Mouse (Mus musculus) hindbrain, embryonic 16.5 days (tissue): ENCODE measurements at regions not wholly inside any gene's neighbourhood (a gene's known extent, or its start where the extent isn't known, plus 50 kb on each side); places are given as distances from the start of the nearest gene placed in this dataset.

Experiments used
- ATAC-seq: fragments of 200-750 bp; cut with Nextera tagmentation; 2 replicates; pipeline ENCODE4 v1.8.0; 2017; ENCODE audit warnings: moderate TSS enrichment, moderate library complexity
- H3K27ac ChIP-seq: fragments of 300-500 bp; sonication (generic); 2 replicates; pipeline ENCODE4 v1.5.1; 2014; ENCODE audit warnings: low read depth, mild to moderate bottlenecking, control low read depth, low read length, moderate library complexity
- H3K27me3 ChIP-seq: fragments of 300-500 bp; sonication (generic); replicated peaks from 2 replicates; pipeline ENCODE4 v1.6.1; 2014; ENCODE audit warnings: low read length; ENCODE audit not compliant: control insufficient read depth, insufficient read depth
- H3K36me3 ChIP-seq: fragments of 300-500 bp; sonication (generic); 2 replicates; pipeline ENCODE4 v1.6.1; 2014; ENCODE audit warnings: mild to moderate bottlenecking, low read length, moderate library complexity, mixed read lengths; ENCODE audit not compliant: control insufficient read depth, insufficient read depth
- H3K4me1 ChIP-seq: fragments of 300-500 bp; sonication (generic); 2 replicates; pipeline ENCODE4 v1.6.1; 2014; ENCODE audit warnings: low read depth, low read length; ENCODE audit not compliant: control insufficient read depth, insufficient read depth
- H3K4me2 ChIP-seq: fragments of 300-500 bp; sonication (generic); 2 replicates; pipeline ENCODE4 v1.6.1; 2014; ENCODE audit warnings: mild to moderate bottlenecking, low read length, control low read depth, moderate library complexity
- H3K4me3 ChIP-seq: fragments of 300-500 bp; sonication (generic); 2 replicates; pipeline ENCODE4 v1.5.1; 2014; ENCODE audit warnings: mild to moderate bottlenecking, low read length, control low read depth, moderate library complexity
- H3K9ac ChIP-seq: fragments of 300-500 bp; sonication (generic); 2 replicates; pipeline ENCODE4 v1.6.1; 2014; ENCODE audit warnings: low read depth, mild to moderate bottlenecking, control low read depth, low read length, moderate library complexity
- H3K9me3 ChIP-seq: fragments of 300-500 bp; sonication (generic); 2 replicates; pipeline ENCODE4 v1.6.1; 2014; ENCODE audit warnings: mild to moderate bottlenecking, low read length, moderate library complexity; ENCODE audit not compliant: control insufficient read depth
- WGBS: fragments of 180-500 bp; shearing (Covaris S2); extraction: QIAGEN DNeasy Blood & Tissue Kit; methylation state at CpG from one replicate; pipeline ENCODE4 v1.1.7; 2014; 5-methylcytosine and 5-hydroxymethylcytosine counted together

DNA sequence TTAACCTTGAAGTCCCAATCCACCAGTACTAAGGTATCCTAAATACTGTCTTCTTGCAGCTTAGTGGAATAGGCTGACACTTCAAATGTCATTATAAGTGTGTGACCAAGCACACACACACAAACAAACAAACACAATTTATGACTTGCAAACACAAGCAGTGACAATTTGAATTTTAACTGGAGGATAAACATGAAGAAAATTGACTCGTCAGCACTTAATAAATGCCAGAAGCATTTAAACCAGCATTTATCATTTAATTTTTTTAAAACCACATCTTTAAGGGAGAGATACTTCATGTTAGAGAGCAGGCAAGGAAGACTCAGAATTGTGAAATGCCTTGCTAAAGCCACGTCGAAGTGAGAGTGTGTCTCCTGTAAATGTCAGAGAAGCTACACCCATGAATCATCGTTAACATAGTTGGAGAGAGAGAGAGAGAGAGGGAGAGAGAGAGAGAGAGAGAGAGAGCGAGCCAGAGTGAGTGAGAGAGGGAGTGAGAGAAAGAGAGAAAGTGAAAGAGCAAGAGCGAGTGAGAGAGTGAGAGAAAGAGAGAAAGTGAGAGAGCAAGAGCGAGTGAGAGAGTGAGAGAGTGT lies 149.4 kb upstream of the Cdkn2b start:
- no peak overlapping the region for H3K4me2 ChIP-seq
- no peak overlapping the region for H3K4me3 ChIP-seq
- H3K4me1 ChIP-seq = no peaks in the 10 kb centered on the region
- WGBS = 82% methylated on average over 7 of the region's 7 CpGs
- no peak overlapping the region for H3K27ac ChIP-seq
- H3K27me3 ChIP-seq = no peaks in the 10 kb centered on the region
- H3K9me3 ChIP-seq = no peaks in the 10 kb centered on the region
- H3K36me3 ChIP-seq = no peaks in the 10 kb centered on the region
- no peak overlapping the region for H3K9ac ChIP-seq
- no peak for ATAC-seq

DNA sequence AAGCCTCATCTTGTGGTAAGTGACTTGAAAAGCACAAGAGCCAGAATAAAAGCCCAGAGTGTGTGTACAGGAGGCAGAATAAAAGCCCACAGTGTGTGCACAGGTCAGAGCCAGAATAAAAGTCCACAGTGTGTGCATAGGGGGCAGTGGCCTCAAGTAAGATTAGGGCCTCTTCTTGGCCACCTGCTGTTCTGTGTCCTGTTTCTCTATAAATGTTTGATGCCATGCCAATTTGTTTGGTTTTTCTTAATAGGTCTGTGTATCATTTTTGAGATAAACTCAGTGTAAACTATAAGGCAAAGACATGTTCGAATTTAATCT lies 148.5 kb upstream of the Cdkn2b start:
- Histone ChIP-seq H3K27me3 (no peaks in the 10 kb centered on the region), H3K27ac (no peak overlapping the region), H3K36me3 (no peaks in the 10 kb centered on the region), H3K4me2 (no peak overlapping the region), H3K4me1 (no peaks in the 10 kb centered on the region), H3K4me3 (no peak overlapping the region), H3K9me3 (no peaks in the 10 kb centered on the region), H3K9ac (no peak overlapping the region)
- 0 out of 2 replicates have a peak, but pooled peaks have one; percentile 24 for ATAC-seq
- 95% methylated on average over 1 of the region's 1 CpGs for WGBS

DNA sequence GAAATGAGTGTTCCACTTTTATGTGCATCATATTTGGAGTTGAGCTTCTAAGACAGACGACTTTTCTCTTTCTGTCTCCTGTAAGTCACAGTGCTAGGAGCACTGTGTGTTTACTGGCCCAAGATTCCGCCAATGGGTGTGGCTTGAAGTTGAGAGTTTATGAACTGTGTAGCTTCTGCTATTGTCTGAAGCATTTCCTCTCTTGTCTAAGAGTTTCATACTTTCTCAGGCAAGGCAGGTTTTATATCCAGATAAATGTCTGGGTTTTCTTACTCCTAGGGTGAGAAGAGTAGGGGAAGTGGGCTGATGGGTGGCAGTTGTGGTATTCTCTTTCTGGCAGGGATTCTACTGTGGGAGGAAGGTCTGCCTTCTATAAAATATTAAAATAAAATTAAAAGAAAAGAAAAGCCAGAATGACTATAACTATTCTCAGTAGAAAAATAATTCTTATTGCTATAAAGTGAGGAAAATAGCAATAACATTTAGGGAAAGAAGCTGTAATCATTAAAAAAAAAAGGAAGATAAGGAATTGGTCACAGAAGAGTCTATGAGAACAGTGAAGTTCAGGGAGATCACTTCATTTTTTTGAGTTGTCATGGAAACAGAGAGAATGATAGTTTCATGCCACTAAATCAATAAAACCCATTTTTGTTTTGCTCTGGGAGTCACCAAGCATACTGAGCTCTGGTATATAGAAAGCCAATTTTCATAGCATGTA lies 147.9 kb upstream of the Cdkn2b start:
- H3K9ac ChIP-seq = no peak overlapping the region
- H3K27me3 ChIP-seq = no peaks in the 10 kb centered on the region
- no peak overlapping the region for H3K4me2 ChIP-seq
- H3K4me3 ChIP-seq = no peak overlapping the region
- H3K4me1 ChIP-seq = no peaks in the 10 kb centered on the region
- no peaks in the 10 kb centered on the region for H3K36me3 ChIP-seq
- no peaks in the 10 kb centered on the region for H3K9me3 ChIP-seq
- 0 out of 2 replicates have a peak, but pooled peaks have one; percentile 6 for ATAC-seq
- no peak overlapping the region for H3K27ac ChIP-seq
- whole genome bisulfite sequencing = 73% methylated on average over 2 of the region's 2 CpGs

DNA sequence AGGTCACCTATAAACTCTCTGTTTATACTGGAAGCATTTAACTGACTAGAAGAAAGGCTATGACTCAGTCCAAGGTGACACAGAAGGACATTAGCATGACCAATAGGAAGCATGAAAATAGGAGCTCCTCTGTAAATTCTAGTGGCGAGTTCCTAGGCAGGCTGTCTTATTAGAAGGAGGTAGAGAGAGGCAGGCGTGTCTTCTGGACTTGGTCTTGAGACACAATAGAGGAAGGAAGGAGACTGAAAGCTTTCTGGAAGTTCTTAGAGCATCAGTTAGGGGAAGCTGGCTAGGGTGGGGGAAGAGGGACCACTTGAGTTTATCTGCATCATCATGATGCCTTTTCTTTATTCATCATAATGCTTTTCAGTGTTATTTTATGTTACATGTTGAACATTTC lies 147.0 kb upstream of the Cdkn2b start:
- Histone ChIP-seq H3K4me2 (no peak overlapping the region), H3K27me3 (no peaks in the 10 kb centered on the region), H3K4me1 (no peaks in the 10 kb centered on the region), H3K9ac (no peak overlapping the region), H3K27ac (no peak overlapping the region), H3K36me3 (no peaks in the 10 kb centered on the region), H3K9me3 (no peaks in the 10 kb centered on the region), H3K4me3 (no peak overlapping the region)
- ATAC-seq = no peak
- 89% methylated on average over 2 of the region's 2 CpGs for WGBS

DNA sequence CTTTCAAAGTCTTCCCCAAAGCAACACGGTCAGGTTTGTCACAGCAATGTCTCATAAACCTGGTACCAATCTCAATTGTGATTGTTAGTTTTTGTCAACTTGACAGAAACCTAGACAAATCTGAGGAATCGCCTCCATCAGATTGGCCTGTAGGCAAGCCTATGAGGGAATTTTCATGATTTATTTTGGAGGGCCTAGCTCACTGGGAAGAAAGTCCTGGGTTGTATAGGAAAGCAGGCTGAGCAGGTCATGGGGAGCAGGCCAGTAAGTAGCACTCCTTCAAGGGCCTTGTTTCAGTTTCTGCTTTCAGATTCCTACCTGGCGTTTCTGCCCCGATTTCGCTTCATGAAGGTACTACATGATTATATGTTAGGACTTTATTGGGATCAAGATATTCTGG lies 144.1 kb upstream of the Cdkn2b start:
- H3K9ac ChIP-seq = no peak overlapping the region
- H3K9me3 ChIP-seq = no peaks in the 10 kb centered on the region
- ATAC-seq = no peak
- no peak overlapping the region for H3K4me3 ChIP-seq
- no peaks in the 10 kb centered on the region for H3K4me1 ChIP-seq
- no peaks in the 10 kb centered on the region for H3K27me3 ChIP-seq
- H3K4me2 ChIP-seq = no peak overlapping the region
- WGBS = 95% methylated on average over 5 of the region's 5 CpGs
- no peak overlapping the region for H3K27ac ChIP-seq
- no peaks in the 10 kb centered on the region for H3K36me3 ChIP-seq

DNA sequence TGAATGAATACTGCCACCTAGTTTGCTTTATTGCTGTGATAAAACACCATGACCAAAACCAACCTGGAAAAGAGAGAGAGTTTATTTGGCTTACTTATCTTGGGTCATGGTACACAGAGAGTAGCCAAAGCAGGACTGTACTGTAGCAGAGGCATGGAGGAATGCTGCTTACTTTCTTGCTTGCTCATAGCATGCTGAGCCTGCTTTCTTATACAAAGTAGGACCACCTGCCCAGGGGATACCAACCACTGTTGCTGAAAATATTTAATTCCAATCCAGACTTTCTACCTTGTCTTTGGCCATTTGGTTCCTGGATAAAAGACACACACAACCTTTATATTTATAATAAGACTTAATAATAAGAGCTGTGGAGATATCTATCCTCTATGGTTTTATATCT lies 142.2 kb upstream of the Cdkn2b start:
- H3K36me3 ChIP-seq = no peaks in the 10 kb centered on the region
- no peaks in the 10 kb centered on the region for H3K4me1 ChIP-seq
- no peak for ATAC-seq
- no peaks in the 10 kb centered on the region for H3K9me3 ChIP-seq
- no peak overlapping the region for H3K4me3 ChIP-seq
- H3K27ac ChIP-seq = no peak overlapping the region
- no peak overlapping the region for H3K4me2 ChIP-seq
- no peak overlapping the region for H3K9ac ChIP-seq
- no peaks in the 10 kb centered on the region for H3K27me3 ChIP-seq

DNA sequence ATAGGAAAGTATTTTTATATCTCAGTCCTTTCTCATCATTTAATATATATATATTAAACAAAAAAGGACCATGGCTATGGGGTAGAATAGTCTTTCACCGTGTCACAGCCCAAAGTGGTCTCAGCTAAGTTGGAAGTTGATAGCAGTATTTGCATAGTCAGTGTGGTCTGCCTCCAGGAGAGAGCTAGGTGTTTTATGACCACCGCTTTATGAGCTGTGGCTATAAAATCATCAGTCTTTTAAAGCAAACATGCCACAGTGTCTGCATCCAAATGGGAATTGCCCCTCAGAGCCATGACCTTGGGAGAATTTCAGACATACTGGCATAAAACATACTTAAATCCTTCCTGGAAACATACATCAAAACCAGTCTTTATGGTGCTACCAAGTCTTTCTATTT lies 140.9 kb upstream of the Cdkn2b start:
- no peak overlapping the region for H3K4me2 ChIP-seq
- no peak overlapping the region for H3K9ac ChIP-seq
- H3K36me3 ChIP-seq = no peaks in the 10 kb centered on the region
- ATAC-seq = no peak
- H3K4me1 ChIP-seq = no peaks in the 10 kb centered on the region
- WGBS = 77% methylated on average over 2 of the region's 2 CpGs
- H3K4me3 ChIP-seq = no peak overlapping the region
- H3K9me3 ChIP-seq = no peaks in the 10 kb centered on the region
- H3K27me3 ChIP-seq = no peaks in the 10 kb centered on the region
- H3K27ac ChIP-seq = no peak overlapping the region

DNA sequence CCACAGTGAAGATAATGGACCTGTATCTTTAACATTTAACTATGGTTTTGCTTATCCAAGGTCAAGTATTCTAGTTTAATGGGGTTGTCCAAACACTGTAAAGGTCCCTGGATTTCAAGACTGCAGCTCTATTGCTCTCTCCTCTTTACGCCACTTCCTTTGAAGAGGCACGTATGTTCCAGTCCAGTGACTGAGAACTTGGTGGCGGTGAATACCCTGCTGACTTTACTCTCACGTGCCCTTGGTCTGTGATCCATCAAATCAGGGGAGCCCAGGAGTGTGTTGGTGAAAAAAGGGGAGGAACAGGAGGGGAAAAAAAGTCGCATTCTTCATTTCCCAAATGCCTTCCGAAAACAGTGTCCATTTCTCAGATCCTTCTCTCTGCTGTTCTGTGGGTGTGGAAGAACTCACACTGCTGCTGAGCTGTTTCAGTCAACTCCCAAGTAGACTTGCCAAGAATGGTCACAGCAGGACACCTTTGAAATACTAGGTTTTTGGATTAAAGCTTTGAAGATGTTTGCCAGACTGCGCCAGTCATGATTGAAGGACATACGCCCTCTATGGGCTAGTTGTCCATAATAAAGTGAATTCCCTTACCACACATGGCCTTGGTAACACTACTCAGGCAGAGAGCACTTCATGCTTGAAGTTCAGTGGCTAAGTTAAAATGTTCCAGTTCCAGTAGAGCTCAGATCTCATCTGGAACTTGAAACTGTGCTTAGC lies 136.1 kb upstream of the Cdkn2b start:
- no peak overlapping the region for H3K27ac ChIP-seq
- no peak overlapping the region for H3K4me2 ChIP-seq
- H3K4me1 ChIP-seq = no peaks in the 10 kb centered on the region
- H3K36me3 ChIP-seq = no peaks in the 10 kb centered on the region
- H3K9ac ChIP-seq = no peak overlapping the region
- H3K27me3 ChIP-seq = no peaks in the 10 kb centered on the region
- no peak overlapping the region for H3K4me3 ChIP-seq
- WGBS = 52% methylated on average over 8 of the region's 8 CpGs
- H3K9me3 ChIP-seq = no peaks in the 10 kb centered on the region
- 0 out of 2 replicates have a peak, but pooled peaks have one; percentile 40 for ATAC-seq

DNA sequence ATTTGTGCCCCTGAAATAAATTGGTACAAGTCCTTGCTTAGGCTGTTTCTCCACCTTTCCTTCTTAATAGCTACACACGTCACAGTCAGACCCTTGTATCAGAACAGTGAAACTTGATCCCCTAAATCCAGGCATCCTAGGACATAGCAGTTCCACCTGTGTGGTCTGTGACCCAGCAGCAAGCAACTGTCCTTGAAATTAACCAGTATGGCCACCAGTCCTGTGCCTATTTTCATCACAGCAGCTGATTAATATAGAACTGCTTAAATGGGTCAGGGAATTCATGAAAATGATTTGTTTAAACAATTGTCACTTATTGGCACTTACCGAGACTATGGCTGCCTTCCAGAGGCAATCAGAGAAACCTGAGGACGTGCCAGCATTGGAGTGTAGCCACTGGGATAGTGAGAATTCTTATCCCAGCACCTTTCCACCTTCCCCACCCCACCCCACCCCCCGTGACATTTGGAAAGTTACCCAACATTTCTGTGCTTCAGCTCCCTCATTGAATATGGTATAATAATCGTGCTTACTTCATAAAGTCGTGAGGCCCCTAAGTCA lies 135.4 kb upstream of the Cdkn2b start:
- Histone ChIP-seq H3K4me3 (no peak overlapping the region), H3K9ac (no peak overlapping the region), H3K9me3 (no peaks in the 10 kb centered on the region), H3K4me1 (no peaks in the 10 kb centered on the region), H3K27me3 (no peaks in the 10 kb centered on the region), H3K27ac (no peak overlapping the region), H3K36me3 (no peaks in the 10 kb centered on the region), H3K4me2 (no peak overlapping the region)
- ATAC-seq = no peak
- 69% methylated on average over 6 of the region's 6 CpGs for WGBS
